Mouse (Mus musculus) thymus, adult 18-20 months (tissue): ENCODE data around the gene Plcg2.

Experiments
- DNase-seq, 2 experiments: peaks; one replicate each; pipeline ENCODE4 v3.0.0; 2022; ENCODE audit warnings: mixed read lengths in 2 of 2

Plcg2 gene

DNA sequence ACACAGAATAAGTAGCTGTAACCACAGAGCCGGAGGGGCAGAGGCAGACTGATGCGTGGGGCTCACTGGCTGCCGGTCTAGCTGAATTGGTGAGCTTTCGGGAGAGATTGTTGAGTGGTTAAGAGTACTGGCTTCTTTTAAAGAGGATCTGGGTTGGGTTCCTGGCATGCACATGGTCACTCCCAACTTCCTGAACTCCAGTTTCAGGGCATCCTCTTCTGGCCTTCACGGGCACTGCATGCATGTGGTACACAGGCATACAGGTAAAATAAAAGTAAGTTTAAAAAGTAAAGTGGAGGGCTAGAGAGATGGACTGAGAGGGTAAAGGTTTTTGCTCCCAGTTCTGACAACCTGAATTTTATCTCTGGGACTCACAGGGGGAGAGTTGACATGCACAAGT lies 52.4 kb downstream of the Plcg2 start:
- no peak for DNase-seq

DNA sequence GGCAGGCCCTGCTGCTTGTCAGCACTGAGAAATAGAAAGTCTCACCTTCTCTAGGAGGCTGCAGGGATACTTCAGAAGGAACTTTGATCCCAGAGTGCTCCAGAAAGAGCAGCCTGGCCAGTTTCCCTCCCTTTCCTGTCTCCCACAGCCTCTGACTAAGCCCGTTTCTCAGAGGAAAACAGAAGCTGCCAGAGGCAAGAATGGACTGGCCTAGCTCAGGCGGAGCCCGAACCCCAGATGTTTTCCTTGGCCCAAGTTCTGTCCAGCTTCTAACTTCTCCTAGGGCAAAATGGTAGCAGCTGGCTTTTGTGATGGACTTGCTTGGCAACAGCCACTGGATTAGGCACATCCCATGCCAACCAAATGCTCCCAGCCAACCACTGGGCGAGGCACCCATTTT lies 62.9 kb downstream of the Plcg2 start:
- DNase-seq: no peak

DNA sequence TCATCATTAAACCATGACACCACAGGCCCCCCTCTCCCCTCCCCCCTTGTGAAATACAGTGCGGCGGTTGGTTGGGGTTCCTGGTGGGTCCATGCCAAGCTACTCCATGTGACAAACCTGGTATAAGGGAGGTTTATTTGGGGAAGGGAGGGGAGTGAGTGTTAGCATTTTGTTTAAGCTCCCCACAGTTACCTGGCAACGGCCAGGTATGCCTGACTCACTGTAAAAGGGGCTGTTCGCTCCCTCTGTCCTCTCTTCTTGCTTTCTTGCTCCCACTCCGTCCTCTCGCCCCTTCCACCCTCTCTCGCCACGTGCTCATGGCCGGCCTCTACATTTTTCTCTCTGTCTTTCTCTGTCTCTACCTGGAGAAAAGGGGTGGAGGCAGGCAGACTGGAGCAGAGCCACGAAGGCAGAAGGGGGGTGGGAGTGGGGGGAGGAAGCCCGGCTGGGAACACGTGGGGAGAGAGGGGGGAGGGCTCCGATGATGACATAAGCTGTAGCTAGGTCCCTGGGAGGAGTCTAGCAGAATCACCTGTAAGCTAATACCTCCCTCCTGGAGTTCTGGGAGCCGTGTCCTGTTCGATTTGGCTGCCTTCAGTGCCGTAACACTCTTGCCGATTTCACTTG lies 63.8 kb downstream of the Plcg2 start:
- DNase-seq: no peak

DNA sequence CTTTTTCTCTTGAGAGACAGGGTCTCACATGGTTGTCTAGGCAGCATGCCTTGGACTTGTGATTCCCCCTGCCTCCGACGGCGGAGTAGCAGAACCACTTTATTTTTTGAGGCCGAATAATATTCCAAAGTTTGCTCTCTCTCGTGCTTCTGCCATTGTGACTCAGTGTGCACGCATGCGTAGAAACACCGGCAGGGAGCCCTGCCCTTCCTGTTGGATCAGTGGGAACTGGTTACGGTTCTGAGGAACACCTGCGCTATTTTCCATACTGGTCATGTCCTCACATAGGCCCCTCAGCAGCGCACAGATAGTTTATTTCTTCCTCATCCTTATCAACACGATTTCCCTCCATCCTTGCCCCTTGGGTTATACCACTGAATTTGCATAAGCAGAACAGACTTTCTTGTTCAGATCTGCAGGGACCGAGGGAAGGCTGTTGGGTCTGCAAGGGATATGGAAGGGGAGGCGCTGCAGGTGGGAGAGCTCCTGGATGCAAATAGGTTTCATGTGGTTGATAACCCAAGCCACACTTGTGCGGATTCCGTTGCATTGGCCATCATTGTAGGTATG lies 64.4 kb downstream of the Plcg2 start:
- no peak for DNase-seq

DNA sequence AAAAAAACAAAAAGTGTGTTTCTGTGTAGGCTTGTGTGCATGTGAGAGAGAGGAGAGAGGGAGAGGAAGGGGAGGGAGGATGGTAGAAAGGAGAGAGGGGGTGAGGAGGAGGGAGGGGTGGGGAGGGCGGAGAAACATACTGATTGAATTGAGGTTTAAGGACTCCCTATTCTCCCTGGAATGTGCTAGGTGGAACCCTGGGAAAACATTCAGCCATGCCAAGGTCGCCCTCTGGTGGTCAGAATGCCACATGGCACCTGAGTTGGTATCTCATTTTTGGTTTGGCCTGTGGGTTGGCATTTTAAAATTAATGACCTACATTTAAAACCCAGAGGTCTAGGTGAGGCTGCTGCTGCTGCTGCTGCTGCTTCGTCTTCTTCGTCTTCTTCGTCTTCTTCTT lies 71.3 kb downstream of the Plcg2 start:
- no peak for DNase-seq

DNA sequence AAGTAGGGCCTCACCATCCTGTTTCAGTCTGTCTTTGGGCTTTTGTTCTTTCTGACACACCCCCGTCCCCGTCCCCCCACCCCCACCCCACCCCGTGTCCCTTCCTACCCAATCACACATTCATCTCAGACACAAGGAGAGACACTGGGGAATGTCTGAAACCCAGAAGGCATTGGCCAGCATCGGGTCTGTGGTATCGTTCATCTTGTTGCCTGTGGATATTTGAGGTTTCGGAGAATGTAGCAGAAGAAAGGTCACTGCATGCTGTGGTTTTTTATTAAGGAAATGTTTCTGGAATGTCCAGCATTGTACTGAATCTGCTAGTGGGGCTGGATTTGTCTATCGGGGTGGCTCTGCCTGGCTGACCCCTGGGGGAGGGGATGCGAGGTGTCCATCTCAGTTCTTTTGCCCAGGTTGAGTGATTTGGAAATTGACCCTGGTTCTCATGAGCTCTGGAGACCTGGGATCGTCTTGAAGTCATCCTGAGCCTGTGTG lies 78.2 kb downstream of the Plcg2 start:
- no peak for DNase-seq

DNA sequence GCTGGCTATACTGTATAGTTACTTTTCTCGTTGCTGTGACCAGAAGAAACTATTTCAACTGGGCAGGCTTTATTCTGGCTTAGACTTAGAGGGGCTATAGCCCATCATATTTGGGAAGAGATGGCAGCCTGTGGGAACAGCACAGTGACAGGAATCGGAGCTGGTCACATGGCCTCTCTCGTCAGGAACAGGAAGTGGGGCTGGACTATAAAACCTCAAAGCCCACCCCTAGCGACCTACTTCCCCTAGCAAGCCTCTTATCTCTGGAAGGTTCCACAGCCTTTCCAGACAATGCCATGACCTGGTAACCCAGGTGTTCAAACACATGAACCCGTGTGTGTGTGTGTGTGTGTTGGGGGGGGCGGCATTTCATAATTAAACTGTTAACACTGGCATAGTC lies 79.0 kb downstream of the Plcg2 start:
- DNase-seq: no peak

DNA sequence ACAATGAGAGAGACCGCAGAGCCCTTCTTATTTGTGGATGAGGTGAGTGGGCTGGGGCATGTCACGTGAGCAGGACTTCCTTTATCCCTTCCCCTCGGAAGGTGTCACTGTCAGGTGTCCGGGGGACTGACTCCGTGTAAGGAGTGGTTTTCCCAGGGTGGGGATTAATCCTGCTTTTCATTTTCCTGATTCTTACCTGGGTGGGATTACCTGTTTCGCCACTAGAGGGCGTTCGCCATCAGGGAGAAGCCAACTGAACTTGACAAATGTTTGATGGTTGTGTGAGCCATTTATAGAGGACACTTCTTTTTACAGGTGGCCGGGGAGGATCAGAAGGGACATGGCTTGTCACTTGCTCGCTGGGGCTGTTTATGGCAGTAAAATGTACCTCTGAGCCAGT lies 79.8 kb downstream of the Plcg2 start:
- DNase-seq: no peak

DNA sequence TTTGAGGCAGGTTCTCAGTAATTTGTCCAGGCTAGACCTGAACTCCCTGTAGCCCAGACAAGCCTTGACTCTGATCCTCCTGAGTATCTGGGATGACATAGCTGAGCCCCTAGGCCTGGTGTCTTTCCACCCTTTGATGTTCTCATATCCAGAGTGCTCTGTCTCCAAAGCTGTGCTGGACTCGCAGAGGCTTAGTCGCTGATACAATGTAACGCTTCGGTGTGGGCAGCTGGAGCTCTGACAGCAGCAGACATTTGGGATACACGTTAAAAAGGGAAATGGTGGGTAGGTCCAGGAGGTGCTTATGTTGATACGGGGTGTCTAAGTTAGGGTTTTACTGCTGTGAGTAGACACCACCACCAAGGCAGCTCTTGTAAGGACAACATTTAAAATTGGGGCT lies 80.8 kb downstream of the Plcg2 start:
- DNase-seq: no peak

DNA sequence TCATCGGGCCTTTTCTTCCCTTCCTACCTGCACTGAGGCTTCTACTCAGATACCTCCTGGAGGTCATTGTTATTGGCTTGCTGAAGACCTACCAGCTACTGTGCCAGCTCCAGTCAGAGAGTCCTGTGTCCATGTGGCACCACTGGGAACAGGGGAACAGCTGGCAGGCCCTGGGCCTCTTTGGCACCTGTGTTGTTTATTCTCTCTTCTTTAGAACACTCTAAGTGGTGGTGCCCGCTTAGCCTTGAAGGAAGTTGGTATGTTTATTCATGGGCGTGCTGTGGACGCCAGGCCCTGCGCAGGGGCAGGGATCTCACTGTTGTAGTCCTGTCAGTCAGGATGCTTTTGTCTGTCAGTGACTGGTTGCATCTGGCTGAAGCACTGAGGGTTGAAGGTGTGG lies 95.8 kb downstream of the Plcg2 start:
- DNase-seq: no peak

DNA sequence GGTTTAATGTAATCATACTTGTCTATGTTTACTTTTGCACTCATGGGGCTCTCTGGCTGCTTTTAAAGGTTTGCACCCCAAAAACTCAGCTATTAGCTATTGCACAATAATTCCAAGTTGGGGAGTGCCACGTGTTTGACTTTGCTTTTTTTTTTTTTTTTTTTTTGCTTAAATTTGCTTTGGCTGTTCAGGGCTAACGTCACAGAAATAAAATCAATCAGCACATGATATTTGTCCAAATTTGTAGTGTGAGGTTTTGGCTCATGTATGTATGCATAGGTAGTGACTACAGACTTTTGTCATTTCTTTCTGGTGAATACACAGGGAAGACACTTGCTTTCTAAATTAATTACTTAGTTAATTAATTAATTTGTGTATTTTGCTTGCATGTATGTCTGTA lies 96.9 kb downstream of the Plcg2 start:
- no peak for DNase-seq

DNA sequence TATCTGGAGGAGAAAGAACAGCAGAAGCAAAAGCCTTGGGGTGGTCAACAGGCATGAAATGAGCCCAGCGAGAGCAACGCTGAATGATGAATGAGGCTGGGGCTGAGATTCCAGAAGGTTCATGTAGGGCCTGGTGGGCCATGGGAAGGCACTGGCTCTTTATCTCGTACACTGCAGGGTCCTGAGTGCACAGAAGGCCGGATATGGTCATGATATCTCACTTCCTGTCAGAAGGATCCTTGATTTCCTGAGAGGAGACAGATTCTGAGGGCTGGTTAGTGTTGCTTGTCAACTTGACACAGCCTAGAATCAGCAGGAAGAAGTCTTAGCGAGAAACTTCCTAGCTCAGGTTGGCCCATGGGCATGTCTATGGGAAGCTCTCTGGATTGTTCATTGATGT lies 98.7 kb downstream of the Plcg2 start:
- no peak for DNase-seq

DNA sequence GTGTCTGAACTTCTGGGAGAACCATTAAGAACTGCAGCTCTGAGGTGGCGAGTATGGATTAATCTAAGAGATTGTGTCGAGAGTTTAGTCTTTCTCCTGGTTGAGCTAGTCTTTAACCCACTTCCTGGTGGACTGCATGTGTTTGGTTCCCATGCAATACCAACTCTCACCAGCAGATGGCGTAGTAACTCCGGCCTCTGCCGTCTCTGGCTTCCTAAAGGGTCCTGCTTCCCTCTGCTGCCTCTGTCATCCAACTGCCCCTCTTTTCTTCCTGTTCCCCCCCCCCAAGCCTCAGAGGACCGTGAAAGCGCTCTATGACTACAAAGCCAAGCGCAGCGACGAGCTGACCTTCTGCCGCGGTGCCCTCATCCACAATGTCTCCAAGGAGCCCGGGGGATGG lies 102.7 kb downstream of the Plcg2 start:
- no peak for DNase-seq

DNA sequence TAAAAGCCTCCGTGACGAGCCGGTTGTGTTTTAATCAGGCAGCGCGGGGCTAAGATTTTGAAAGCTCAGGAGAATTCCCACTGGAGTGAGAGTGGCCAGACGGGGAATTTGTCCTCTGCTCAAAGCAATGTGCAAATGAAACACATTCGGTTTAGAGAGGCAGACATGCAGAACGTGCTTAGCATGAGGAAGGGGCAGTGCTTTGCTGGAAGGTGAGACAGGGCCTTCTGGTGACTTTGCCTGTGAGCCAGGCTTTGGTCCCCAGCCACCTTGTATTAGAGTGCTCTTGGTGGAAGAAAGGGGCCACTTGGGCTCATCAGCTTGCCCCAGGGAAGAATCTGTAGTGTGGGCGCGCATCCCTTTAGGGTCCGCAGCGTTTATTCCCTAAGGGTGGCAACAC lies 106.0 kb downstream of the Plcg2 start:
- no peak for DNase-seq

DNA sequence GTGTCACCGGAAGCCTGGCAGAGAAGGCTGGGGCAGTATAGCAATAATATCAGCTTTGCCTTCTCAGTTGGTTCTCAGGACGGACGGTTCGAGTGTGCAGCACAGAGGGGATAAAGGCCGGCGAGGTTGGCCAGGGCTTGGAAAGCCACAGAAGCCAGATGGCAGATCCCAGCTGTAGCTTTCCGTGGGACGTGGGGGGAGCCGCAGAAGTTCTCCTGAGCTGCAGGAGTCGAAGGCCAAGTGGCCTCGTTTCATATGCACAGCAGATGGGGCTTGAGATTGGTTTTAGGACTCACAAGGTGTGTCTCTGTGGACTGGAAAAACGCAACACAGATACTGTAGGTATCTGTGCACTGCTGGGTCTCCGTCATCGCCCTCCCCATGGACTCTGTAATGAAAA lies 106.6 kb downstream of the Plcg2 start:
- no peak for DNase-seq

DNA sequence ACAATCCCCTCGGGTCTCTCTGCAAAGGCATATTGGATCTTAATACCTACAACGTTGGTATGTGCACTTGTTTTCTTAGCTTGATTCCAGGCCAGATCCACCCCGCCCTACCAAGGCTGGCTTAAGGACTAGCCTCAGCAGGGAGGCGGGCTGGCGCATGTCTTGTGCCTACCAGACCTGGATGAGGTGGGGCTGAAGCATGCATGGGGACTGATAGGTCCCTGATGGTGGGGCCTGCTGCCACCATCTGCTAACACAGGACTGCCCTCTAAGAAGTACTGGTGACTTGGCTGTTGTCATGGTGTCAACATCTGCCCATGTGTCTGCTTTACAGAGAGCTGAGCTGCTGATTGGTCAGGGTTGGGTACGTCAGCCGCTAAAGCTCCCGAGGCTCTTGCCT lies 107.1 kb downstream of the Plcg2 start:
- DNase-seq: no peak

DNA sequence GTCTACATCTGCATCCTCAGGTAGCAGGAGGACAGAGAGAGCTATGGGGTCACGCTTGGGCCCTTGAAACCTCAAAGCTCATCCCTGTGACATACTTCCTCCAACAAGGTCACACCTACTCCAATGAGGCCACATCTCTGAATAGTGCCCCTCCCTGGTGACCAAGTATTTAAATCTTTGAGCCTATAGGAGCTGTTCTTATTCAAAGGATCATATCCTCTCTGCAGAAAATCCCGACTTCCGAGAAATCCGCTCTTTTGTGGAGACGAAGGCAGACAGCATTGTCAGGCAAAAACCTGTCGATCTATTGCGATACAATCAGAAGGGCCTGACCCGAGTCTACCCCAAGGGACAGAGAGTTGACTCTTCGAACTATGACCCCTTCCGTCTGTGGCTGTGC lies 112.4 kb downstream of the Plcg2 start:
- DNase-seq: no peak

DNA sequence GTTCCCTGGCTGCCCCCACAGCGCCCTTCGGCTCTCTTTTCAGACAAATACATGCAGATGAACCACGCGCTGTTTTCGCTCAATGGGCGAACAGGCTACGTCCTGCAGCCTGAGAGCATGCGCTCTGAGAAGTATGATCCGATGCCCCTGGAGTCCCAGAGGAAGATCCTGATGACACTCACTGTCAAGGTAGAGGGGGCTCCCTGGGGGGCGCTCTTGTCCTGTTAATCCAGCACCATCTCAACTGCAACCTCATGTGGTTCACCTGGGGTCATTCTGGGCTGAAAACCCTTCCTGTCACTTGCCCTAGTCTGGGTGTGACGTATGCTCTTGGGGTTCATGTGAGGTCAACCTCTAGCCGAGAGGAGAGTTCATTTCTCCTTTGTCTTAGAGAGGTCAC lies 114.8 kb downstream of the Plcg2 start:
- DNase-seq: no peak

DNA sequence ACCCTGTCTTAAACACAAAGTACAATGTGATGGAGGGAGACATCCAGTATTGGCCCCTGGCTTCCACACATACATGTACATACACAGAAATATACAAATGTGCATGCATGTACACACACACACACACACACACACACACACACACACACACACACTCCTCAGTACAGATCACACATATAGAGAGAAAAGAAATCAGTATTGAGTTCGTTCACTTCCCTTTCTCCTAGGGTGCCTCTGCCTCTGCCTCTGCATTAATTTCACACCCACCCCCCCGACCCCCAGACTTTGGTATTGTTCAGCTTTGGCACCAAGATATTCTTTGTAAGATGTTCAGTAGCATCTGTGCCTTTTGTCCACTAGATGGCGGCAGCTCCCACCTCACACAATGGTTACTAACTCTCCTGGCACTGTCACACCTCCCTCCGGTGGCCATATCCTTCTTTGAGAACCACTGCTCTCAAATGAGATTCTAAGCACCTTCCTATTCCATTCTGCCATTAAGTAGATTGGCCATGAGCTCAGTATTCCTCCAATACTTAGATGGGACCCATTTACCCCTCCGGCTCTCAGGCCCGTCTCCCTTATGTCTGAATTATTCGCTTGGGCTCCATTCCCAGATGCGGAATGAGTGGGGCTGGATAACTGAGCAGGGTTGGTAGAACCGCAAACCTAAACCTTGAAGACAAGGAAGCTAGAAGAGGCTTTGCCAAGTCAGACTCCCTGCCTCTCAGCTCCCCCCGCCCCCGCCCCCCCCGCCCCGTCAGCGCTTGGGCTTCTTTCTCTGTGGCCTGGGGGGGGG lies 128.1 kb downstream of the Plcg2 start:
- DNase-seq: no peak

DNA sequence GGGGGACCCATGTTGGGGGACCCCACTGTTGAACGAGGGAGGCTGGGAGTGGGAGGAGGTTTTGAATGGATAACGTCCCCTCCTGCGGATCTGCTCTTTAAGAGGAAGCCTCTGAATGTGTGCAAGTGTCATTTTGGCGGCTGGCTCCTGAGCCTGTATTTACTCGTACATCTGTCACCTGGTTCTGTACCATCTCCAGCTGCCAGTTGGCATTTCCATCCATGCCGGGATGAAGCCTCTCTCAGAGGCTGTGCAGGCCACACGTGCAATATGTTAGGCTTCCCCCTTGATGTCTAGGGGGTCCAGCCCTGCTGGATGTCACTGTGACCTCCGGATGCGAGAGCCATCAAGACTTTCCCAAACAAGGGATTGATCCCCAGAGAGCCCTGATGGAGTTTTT lies 129.0 kb downstream of the Plcg2 start:
- DNase-seq: no peak

DNA sequence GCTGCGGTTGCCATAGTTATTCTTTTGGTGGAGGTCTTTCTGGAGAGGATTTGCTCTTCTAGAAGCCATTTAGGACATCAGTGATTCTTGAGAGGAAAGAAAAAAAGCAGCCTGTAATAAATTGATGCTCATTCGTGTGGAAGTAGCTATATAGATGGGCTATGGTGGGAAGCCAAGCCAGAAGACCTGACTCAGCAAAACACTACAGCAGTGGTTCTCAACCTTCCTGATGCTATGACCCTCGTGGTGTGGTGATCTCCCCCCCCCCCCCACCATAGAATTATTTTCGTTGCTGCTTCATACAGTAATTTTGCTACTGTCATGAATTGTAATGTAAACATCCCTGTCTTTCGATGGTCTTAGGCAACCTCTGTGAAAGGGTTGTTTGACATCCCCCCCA lies 134.4 kb downstream of the Plcg2 start:
- no peak for DNase-seq

DNA sequence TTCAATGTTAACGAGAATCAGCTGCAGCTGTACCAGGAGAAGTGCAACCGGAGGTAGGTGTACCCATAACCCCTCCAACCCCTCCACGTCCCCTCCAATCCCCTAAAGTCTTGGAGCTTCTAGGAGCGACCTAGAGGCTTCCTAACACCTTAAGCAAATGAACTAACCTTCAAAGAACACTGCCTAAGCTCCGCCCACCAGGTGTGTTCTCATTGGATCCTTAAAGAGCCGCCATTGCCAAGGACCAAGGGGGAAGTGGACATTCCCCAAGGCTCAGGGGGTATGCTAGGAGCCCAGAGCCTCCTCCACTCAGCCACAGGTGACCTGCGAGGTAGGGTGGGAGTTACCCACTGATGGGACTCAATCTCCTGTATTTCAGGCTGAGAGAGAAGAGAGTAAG lies 136.3 kb downstream of the Plcg2 start:
- DNase-seq: no peak

DNA sequence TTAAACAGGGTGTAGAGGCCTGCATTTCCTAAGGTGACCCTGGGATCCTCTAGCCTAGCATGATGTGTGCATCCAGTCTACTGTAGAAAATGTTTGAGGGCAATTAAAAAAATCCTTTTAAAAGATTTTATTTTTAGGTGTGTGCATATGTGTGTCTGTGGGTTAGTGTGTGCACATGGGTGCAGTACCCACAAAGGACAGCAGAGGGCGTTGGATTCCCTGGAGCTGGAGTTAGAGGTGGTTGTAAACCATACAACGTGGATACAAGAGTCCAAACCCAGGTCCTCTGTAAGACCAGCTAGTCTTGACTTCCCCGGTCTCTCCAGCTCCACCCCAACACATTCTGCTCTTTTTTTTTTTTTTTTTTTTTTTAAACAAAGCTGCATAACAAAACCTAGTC lies 139.4 kb downstream of the Plcg2 start:
- no peak for DNase-seq

DNA sequence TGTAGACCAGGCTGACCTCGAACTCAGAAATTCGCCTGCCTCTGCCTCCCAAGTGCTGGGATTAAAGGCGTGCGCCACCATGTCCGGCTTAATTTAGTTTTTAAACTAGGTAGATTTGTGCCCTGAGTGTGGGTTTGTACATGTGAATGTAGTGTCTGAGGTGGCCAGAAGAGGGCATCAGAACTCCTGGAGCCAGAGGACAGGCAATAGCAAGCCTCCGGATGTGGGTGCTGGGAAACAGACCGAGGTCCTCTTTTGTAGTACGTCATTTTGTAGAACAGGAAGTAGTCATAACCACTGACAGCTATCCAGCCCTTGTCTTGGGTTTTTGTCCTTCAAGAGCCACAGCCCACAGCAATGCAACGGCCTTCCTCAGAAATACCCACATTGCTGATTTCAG lies 141.5 kb downstream of the Plcg2 start:
- DNase-seq: no peak

DNA sequence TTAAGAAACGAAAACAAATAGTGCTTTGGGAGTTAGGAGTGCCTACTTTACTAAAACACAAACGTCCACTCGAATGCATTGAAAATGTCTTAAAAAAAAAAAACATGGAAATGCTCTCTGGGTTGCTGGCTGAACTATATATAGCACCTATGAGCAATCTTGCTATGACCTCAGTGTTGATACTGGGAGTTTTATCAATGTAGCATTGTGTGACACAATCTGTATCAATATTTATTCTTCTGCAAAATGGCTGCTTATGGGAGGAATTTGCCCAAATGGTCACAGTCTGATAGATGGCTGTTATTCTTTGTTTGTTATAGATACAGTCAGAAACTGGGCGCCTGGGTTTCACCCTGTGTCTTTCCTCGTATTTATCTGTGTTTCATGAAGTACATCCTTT lies 147.4 kb downstream of the Plcg2 start:
- no peak for DNase-seq
